Mouse (Mus musculus): ENCODE measurements around the gene Muc20.

GRCm38 (mm10) chr16:32818036-32818435 lies 20.8 kb upstream of the Muc20 start:
- no peak for TF ChIP-seq POLR2A (IDR thresholded peaks at IDR 0.05; ENCODE audit: insufficient read depth, low read depth, low read length)
- no peak for TF ChIP-seq EP300 (IDR thresholded peaks at IDR 0.05; ENCODE audit: insufficient read depth, low read depth, low read length)
- no peak for TF ChIP-seq CTCF (IDR thresholded peaks at IDR 0.05)

All from heart, adult 2 months (tissue).